Mouse (Mus musculus) left cerebral cortex, postnatal 36 days (tissue): ENCODE measurements at regions not wholly inside any gene's neighbourhood (a gene's known extent, or its start where the extent isn't known, plus 50 kb on each side); places are given as distances from the start of the nearest gene placed in this dataset.

Experiments used
- DNase-seq, 2 experiments: peaks; one replicate each; pipeline ENCODE4 v3.0.0; 2021 to 2022; ENCODE audit warnings: low spot score in 2 of 2, mixed read lengths in 1 of 2
- intact Hi-C: fragments of 180-260 bp; cut with DNase I; formaldehyde crosslinking; loops from one replicate; pipeline ENCODE4 v1.15.1; 2025

GRCm38 (mm10) chr9:94045462-94046126, 492.3 kb downstream of the 1190002N15Rik start:
- intact Hi-C loops = no loop called here
- no peak for DNase-seq

DNA sequence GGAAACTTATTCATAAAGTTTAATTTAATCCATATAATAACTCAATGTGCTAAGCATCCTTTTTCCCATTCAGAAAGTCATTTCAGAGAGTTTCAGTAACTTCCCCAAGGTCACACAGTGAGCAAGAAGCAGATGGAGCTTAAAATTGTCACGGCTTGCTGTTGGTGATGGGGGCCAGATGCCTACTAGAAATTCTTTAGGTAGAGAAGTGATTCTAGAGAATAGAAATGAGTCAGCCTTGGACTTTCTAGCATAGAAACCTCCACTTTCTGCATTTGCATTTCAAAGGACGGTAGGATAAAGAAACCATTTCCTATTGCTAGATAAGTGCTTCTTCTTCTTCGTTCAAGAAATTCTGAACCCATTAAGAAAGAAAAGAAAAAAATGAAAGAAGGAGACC, 514.1 kb downstream of the 1190002N15Rik start:
- intact Hi-C loops = no loop called here
- no peak for DNase-seq

GRCm38 (mm10) chr9:94021293-94021903, 516.5 kb downstream of the 1190002N15Rik start:
- no peak for DNase-seq
- intact Hi-C loops = no loop called here

GRCm38 (mm10) chr9:94016747-94017487, 521.0 kb downstream of the 1190002N15Rik start:
- intact Hi-C loops = no loop called here
- no peak for DNase-seq

DNA sequence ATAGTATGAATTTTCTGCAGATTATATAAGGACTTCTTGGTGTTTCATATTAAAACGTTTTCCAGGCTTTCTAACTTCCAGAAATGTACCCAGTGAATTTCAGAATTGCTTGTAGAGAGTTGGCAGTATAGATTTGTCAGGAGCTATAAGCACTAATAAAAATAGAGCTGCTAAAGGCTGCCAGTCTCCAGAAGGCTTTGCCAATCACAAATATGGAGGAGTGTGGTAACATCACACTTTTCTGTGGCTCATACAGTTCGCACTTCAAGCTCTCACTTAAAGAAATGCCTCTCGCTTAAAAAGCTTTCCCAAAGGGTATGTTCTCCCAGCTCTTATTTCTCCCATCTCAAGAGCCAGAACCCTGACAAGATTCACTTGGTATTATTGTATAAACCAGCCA, 545.7 kb downstream of the 1190002N15Rik start:
- intact Hi-C loops = no loop called here
- DNase-seq = peak in 1 of 2 experiments; percentile 30

- intact Hi-C loops = no loop called here
- DNase-seq = no peak
Measured at GRCm38 (mm10) chr9:93991141-93991540, 546.7 kb downstream of the 1190002N15Rik start.

DNA sequence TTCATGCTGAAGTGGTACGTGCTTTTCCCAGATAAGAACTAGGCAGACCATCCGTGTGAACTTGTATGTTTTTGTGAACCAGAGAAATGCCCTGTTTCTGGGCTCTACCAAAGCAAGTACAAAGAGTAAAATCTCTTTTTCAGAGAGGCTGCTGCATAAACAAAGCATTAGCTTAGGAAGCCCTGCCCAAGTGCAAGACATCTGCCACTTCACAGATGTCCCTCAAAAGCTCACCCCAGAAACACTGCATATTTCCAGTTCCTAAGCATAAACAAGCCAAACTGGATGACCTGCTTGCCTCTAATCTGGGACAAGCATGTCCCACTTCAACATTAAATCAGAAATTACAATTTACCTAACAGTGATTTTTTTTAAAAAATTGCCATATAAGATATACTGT, 556.7 kb downstream of the 1190002N15Rik start:
- intact Hi-C loops = no loop called here
- DNase-seq = no peak

- intact Hi-C loops = no loop called here
- DNase-seq = no peak
Measured at GRCm38 (mm10) chr9:93969691-93970284, 568.1 kb downstream of the 1190002N15Rik start.

DNA sequence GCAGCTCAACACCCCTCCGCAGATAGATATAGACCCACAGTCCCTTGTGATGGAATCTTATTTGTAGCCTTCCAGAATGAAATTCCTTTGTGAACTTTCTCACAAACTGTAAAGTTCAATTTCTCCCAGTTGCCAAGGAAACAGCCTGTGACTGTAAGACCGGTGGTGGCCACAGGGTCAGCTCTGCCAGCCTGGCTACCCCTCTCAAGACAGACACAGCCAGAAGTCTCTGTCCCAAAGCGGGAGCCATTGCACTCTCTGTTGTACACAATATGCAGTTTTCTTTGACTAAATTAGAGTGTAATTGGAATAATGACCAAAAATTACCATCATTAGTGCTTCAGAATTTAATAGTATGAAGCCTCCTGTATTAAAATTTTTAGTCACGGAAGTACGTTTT, 568.8 kb downstream of the 1190002N15Rik start:
- intact Hi-C loops = no loop called here

DNA sequence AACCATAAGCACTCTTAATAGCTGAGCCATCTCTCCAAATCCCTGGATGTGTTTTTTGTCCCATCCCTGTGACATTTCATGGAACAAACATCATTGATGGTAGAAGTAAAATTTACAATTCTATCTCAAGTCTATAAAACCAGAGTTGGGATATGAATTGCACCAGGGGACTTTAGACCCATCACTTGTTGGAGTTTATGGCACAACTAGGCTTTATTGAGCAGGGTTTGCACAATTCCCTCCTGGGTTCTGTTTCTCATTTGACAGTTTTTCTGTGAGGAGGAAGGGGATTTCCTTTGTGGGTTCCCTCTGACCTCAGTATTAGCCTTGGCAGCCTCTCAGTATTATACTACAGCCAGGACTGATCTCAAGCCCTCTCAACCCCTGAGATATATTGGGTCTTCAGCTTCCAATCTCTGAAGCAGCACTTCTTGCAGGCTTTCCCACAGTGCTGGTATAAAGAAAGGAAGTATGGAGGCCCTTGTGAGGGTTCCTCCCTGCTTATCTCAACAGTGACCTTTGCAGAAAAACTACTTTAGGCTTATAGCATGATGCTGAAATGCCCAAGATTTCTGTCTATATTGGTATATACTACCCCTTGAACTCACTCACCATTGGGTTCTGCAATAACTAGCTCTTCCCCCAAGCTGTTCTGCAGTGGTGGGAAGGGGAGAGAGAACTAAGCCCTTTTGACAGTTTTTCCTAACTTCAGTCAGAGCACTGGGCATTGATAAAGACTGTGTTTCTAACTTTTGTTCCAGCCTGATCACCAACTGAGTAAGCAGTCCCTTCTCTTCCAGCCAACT, 582.4 kb downstream of the 1190002N15Rik start:
- intact Hi-C loops = no loop called here

More for the DNA sequence above, 568.8 kb downstream of the 1190002N15Rik start:
- DNase-seq = no peak

GRCm38 (mm10) chr9:93948671-93949070, 589.2 kb downstream of the 1190002N15Rik start:
- no peak for DNase-seq
- intact Hi-C loops = no loop called here

More for the DNA sequence above, 582.4 kb downstream of the 1190002N15Rik start:
- no peak for DNase-seq

- intact Hi-C loops = no loop called here
- DNase-seq = no peak
Measured at GRCm38 (mm10) chr9:93947053-93947452, 590.8 kb downstream of the 1190002N15Rik start.

GRCm38 (mm10) chr9:93940193-93940592, 597.7 kb downstream of the 1190002N15Rik start:
- no peak for DNase-seq
- intact Hi-C loops = no loop called here

DNA sequence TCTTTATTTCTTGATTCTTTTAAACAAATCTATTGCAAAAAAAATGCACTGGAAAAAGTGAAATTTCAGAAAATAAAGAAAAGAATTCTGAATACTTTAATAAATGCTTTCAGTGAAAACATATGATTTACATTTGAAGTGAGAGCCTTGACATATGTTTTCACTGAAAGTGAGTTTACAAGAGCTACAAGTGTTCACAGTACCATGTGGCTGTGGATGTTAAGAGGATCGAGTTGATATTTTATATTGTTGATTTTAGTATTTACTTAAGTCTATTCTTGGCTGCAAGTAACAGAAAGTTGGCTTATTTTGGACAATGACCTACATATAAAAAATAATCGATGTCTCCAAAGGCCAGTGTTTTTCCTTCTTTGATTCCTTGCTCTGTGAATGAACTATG, 607.2 kb downstream of the 1190002N15Rik start:
- no peak for DNase-seq
- intact Hi-C loops = no loop called here

DNA sequence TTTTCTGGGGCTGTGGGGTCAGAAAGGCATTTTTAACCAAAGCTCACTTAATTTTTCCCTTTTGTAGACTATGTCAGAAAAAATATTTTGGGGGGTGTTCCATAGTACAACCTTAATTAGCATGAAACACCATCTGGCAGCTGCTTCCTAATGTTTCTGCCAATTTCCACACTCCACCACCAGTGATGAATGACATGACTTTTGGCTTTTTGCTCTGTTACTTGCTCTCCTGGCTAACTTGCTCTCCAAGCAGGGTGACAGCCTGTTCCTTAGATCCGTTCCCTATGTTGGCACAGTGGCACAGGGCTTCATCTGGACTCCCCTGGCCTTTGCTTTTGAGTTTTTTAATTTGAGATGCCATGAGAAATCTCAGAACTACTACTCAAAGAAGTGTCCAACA, 648.6 kb downstream of the 1190002N15Rik start:
- intact Hi-C loops = no loop called here
- no peak for DNase-seq

DNA sequence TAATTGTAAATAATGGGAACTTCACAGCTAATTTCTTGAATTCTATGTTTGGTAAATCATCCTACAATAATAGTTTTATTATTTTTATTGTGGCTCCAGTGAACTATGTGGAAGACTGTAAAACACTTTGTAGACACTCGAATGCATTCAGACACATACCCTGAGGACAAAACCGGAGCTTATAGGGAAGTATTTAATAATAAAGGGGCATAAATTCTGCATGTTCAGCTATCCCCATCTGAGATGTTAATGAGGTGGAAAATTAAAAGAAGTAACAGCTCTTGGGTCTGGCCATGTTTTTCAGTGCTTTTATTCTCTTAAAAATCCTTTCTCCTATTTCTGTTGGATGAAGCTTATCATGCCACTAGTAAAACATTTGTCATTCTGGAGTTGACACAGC, 657.8 kb downstream of the 1190002N15Rik start:
- intact Hi-C loops = no loop called here
- no peak for DNase-seq

GRCm38 (mm10) chr9:93879572-93879971, 658.3 kb downstream of the 1190002N15Rik start:
- intact Hi-C loops = no loop called here
- no peak for DNase-seq

DNA sequence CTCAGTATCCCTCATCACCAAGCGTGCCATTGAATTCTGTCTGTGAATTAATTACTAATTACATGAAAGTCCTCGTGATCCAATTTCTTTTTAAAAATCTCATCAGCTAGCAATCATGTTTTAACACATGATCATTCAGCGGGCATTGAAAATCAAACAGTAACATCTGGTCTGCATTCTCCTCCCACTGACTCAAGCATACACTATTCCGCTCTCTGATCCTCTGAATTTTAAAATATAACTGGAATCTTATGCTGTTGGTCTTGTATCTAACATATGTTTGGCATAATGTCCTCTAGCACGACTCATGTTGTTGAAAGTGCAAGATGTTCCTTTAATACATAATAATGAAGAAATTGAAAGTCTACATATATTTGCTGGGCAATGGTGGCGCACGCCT, 667.1 kb downstream of the 1190002N15Rik start:
- intact Hi-C loops = no loop called here
- DNase-seq = no peak

DNA sequence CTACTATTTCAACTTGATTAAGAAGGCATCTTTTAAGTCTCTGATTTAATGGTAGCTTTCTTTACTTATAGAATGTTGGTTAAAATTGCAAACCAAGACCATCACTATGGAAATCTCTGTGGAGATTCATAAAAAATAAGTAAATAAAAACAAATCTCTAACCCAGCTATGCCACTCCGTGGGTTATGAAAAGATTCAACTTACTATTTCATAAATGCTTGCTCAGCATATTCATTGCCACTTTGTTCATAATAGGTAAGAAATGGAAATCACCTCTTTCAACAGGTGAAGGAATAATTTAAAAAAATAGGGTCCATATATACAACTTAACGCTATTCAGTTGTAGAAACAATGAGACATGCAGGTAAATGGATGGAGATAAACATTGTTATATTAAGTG, 679.9 kb downstream of the 1190002N15Rik start:
- intact Hi-C loops = no loop called here
- no peak for DNase-seq

DNA sequence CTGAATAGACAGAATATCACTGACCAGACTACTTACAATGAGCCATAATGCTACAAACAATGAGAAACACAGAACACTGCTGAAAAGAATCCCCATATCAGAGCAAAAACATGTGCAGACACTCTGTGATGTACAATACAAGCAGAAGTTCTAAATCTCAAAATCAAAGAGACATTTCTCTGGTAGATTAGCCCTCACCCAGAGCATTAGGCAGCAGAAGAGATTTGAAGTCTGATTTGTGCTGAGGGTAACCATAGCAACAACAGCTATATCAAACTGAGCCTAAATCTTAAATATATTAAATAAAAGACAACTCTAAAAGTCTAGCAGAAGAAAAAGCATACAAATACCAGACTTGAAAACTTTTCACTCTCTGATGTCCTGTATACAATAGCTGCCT, 691.5 kb downstream of the 1190002N15Rik start:
- DNase-seq = no peak
- intact Hi-C loops = no loop called here
